Mouse (Mus musculus) hindbrain, embryonic 16.5 days (tissue): ENCODE data around the gene Qrfpr. TPM values are rescaled to one million over a fixed set of nuclear protein-coding genes. Genes with fewer than 3 reads are reported as not detected.

Source experiments
- ATAC-seq: fragments of 200-750 bp; cut with Nextera tagmentation; 2 replicates; pipeline ENCODE4 v1.8.0; 2017; ENCODE audit warnings: moderate TSS enrichment, moderate library complexity
- H3K27ac ChIP-seq: fragments of 300-500 bp; sonication (generic); 2 replicates; pipeline ENCODE4 v1.5.1; 2014; ENCODE audit warnings: low read depth, mild to moderate bottlenecking, control low read depth, low read length, moderate library complexity
- H3K27me3 ChIP-seq: fragments of 300-500 bp; sonication (generic); replicated peaks from 2 replicates; pipeline ENCODE4 v1.6.1; 2014; ENCODE audit warnings: low read length; ENCODE audit not compliant: control insufficient read depth, insufficient read depth
- H3K36me3 ChIP-seq: fragments of 300-500 bp; sonication (generic); 2 replicates; pipeline ENCODE4 v1.6.1; 2014; ENCODE audit warnings: mild to moderate bottlenecking, low read length, moderate library complexity, mixed read lengths; ENCODE audit not compliant: control insufficient read depth, insufficient read depth
- H3K4me1 ChIP-seq: fragments of 300-500 bp; sonication (generic); 2 replicates; pipeline ENCODE4 v1.6.1; 2014; ENCODE audit warnings: low read depth, low read length; ENCODE audit not compliant: control insufficient read depth, insufficient read depth
- H3K4me2 ChIP-seq: fragments of 300-500 bp; sonication (generic); 2 replicates; pipeline ENCODE4 v1.6.1; 2014; ENCODE audit warnings: mild to moderate bottlenecking, low read length, control low read depth, moderate library complexity
- H3K4me3 ChIP-seq: fragments of 300-500 bp; sonication (generic); 2 replicates; pipeline ENCODE4 v1.5.1; 2014; ENCODE audit warnings: mild to moderate bottlenecking, low read length, control low read depth, moderate library complexity
- H3K9ac ChIP-seq: fragments of 300-500 bp; sonication (generic); 2 replicates; pipeline ENCODE4 v1.6.1; 2014; ENCODE audit warnings: low read depth, mild to moderate bottlenecking, control low read depth, low read length, moderate library complexity
- H3K9me3 ChIP-seq: fragments of 300-500 bp; sonication (generic); 2 replicates; pipeline ENCODE4 v1.6.1; 2014; ENCODE audit warnings: mild to moderate bottlenecking, low read length, moderate library complexity; ENCODE audit not compliant: control insufficient read depth
- WGBS: fragments of 180-500 bp; shearing (Covaris S2); extraction: QIAGEN DNeasy Blood & Tissue Kit; methylation state at CpG from one replicate; pipeline ENCODE4 v1.1.7; 2014; 5-methylcytosine and 5-hydroxymethylcytosine counted together
- polyA plus RNA-seq: library from polyadenylated mRNA; unstranded; fragments of >200 nt; fragmentation: Nextera tagmentation; extraction: Ambion mirVana; gene quantifications from 2 replicates; pipeline ENCODE4 v1.2.1, GENCODE M21; 2015

Qrfpr gene
- polyA plus RNA-seq, 1 experiment from 2014 or later: 2.2 TPM

GRCm38 (mm10) chr3:36171348-36171747 lies 50.8 kb downstream of the Qrfpr start:
- Histone ChIP-seq H3K27me3 (no peaks in the 10 kb centered on the region), H3K9me3 (no peaks in the 10 kb centered on the region), H3K27ac (no peak overlapping the region), H3K4me2 (no peak overlapping the region), H3K4me3 (no peak overlapping the region), H3K9ac (no peak overlapping the region), H3K4me1 (no peaks in the 10 kb centered on the region), H3K36me3 (peaks cover 13% of the 10 kb centered on the region)
- WGBS: 88% methylated on average over 1 of the region's 1 CpGs
- no peak for ATAC-seq

DNA sequence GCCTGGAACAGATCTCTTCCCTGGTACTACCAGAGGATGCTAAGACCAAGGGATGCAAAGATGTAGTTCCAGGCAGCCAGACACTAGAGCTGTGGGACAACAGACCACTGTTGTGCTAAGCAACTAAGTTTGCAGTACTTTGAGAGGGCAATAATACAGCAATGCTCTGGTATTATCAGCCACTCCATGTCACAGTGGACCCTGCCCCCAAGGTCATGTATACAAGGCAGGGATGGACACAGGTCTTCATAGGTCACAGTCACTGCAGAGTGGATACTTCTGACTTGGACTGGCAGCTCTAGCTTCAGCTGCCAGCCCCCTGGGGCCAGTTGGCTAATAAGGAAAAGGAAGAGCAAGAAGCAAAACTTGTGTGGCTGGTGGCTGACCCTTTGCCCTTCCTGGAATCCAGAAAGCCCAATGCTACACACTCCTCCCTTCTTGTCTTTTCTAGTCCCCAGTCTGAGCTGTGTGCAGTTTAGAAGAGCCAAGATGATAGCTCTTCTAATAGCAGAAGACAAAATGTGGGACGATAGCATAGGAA lies 51.4 kb downstream of the Qrfpr start:
- Histone ChIP-seq H3K4me2 (no peak overlapping the region), H3K27me3 (no peaks in the 10 kb centered on the region), H3K4me1 (no peaks in the 10 kb centered on the region), H3K9ac (no peak overlapping the region), H3K27ac (no peak overlapping the region), H3K36me3 (peaks cover 19% of the 10 kb centered on the region), H3K9me3 (no peaks in the 10 kb centered on the region), H3K4me3 (no peak overlapping the region)
- 100% methylated on average over 1 of the region's 1 CpGs for WGBS
- ATAC-seq: no peak

GRCm38 (mm10) chr3:36155268-36155667 lies 66.8 kb downstream of the Qrfpr start:
- H3K4me1 ChIP-seq: peaks cover 26% of the 10 kb centered on the region

GRCm38 (mm10) chr3:36150934-36151686 lies 71.0 kb downstream of the Qrfpr start, which contains the start of gene D3Ertd254e:
D3Ertd254e (plus strand) TSS chr3:36151017.
- under 1% methylated on average over 48 of the region's 54 CpGs for WGBS
- Histone ChIP-seq H3K4me3 (peak within 1 kb of the TSS; percentile 88), H3K36me3 (no peaks in the 10 kb centered on the region), H3K4me1 (peaks cover 26% of the 10 kb centered on the region), H3K9me3 (no peaks in the 10 kb centered on the region), H3K4me2 (peak within 1 kb of the TSS; percentile 81), H3K27ac (peak within 1 kb of the TSS; percentile 91), H3K9ac (peak within 1 kb of the TSS; percentile 99), H3K27me3 (no peaks in the 10 kb centered on the region)
- peak; percentile 100 for ATAC-seq

More at GRCm38 (mm10) chr3:36155268-36155667, 66.8 kb downstream of the Qrfpr start:
- no peak overlapping the region for H3K4me2 ChIP-seq
- H3K36me3 ChIP-seq: peaks cover 8% of the 10 kb centered on the region
- no peaks in the 10 kb centered on the region for H3K27me3 ChIP-seq
- peaks cover 2% of the 10 kb centered on the region; the same call in 1 of the 2 replicates for H3K9me3 ChIP-seq
- no peak overlapping the region for H3K27ac ChIP-seq
- WGBS: 26% methylated on average over 5 of the region's 5 CpGs
- no peak overlapping the region for H3K9ac ChIP-seq
- H3K4me3 ChIP-seq: no peak overlapping the region
- no peak for ATAC-seq

- no peaks in the 10 kb centered on the region for H3K9me3 ChIP-seq
- 2% methylated on average over 1 of the region's 1 CpGs for WGBS
- no peak for ATAC-seq
- H3K4me1 ChIP-seq: peaks cover 25% of the 10 kb centered on the region
- no peak overlapping the region for H3K27ac ChIP-seq
- no peaks in the 10 kb centered on the region for H3K27me3 ChIP-seq
- no peak overlapping the region for H3K9ac ChIP-seq
- peak overlapping the region; percentile 81 for H3K4me2 ChIP-seq
- no peaks in the 10 kb centered on the region for H3K36me3 ChIP-seq
- H3K4me3 ChIP-seq: peak overlapping the region; percentile 88
Observed at GRCm38 (mm10) chr3:36150537-36150933, 71.6 kb downstream of the Qrfpr start.

DNA sequence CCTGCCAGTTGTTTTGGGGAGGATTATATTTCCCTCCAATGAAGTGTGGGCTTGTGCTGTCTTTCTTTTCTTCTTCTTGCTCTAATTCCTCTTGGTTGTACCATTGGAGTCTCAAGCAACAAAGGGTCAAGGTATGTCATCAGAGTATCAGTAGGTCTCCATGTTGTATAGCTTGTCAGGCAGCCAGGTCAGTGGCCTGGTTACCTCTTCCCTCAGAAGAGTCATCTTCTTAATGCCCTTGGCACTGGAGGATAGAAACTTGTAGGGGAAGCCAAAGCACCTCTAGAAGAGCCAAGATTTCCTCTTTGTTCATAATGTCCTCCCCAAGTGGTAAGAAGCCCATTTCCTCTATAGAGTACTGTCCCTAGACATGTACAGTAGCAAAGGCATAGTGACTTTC lies 83.1 kb downstream of the Qrfpr start:
- Histone ChIP-seq H3K27ac (no peak overlapping the region), H3K4me2 (no peak overlapping the region), H3K9me3 (no peaks in the 10 kb centered on the region), H3K9ac (no peak overlapping the region), H3K4me1 (no peaks in the 10 kb centered on the region), H3K36me3 (no peaks in the 10 kb centered on the region), H3K4me3 (no peak overlapping the region), H3K27me3 (no peaks in the 10 kb centered on the region)
- no peak for ATAC-seq

GRCm38 (mm10) chr3:36138171-36138660 lies 83.9 kb downstream of the Qrfpr start:
- Histone ChIP-seq H3K27me3 (no peaks in the 10 kb centered on the region), H3K9ac (no peak overlapping the region), H3K27ac (no peak overlapping the region), H3K36me3 (no peaks in the 10 kb centered on the region), H3K4me3 (no peak overlapping the region), H3K4me2 (no peak overlapping the region), H3K4me1 (no peaks in the 10 kb centered on the region), H3K9me3 (no peaks in the 10 kb centered on the region)
- WGBS: 76% methylated on average over 1 of the region's 1 CpGs
- ATAC-seq: no peak

- Histone ChIP-seq H3K4me3 (no peak overlapping the region), H3K27ac (no peak overlapping the region), H3K9me3 (no peaks in the 10 kb centered on the region), H3K4me1 (no peaks in the 10 kb centered on the region), H3K27me3 (no peaks in the 10 kb centered on the region), H3K36me3 (no peaks in the 10 kb centered on the region), H3K9ac (no peak overlapping the region), H3K4me2 (no peak overlapping the region)
- 69% methylated on average over 2 of the region's 2 CpGs for WGBS
- ATAC-seq: no peak
Observed at GRCm38 (mm10) chr3:36137560-36137959, 84.6 kb downstream of the Qrfpr start.

GRCm38 (mm10) chr3:36136152-36136551 lies 86.0 kb downstream of the Qrfpr start:
- Histone ChIP-seq H3K9me3 (no peaks in the 10 kb centered on the region), H3K4me2 (no peak overlapping the region), H3K4me3 (no peak overlapping the region), H3K27me3 (no peaks in the 10 kb centered on the region), H3K36me3 (no peaks in the 10 kb centered on the region), H3K27ac (no peak overlapping the region), H3K4me1 (no peaks in the 10 kb centered on the region), H3K9ac (no peak overlapping the region)
- no peak for ATAC-seq
